ENCODE assay signal across 9 mouse cellular contexts in the genomic region with DNA sequence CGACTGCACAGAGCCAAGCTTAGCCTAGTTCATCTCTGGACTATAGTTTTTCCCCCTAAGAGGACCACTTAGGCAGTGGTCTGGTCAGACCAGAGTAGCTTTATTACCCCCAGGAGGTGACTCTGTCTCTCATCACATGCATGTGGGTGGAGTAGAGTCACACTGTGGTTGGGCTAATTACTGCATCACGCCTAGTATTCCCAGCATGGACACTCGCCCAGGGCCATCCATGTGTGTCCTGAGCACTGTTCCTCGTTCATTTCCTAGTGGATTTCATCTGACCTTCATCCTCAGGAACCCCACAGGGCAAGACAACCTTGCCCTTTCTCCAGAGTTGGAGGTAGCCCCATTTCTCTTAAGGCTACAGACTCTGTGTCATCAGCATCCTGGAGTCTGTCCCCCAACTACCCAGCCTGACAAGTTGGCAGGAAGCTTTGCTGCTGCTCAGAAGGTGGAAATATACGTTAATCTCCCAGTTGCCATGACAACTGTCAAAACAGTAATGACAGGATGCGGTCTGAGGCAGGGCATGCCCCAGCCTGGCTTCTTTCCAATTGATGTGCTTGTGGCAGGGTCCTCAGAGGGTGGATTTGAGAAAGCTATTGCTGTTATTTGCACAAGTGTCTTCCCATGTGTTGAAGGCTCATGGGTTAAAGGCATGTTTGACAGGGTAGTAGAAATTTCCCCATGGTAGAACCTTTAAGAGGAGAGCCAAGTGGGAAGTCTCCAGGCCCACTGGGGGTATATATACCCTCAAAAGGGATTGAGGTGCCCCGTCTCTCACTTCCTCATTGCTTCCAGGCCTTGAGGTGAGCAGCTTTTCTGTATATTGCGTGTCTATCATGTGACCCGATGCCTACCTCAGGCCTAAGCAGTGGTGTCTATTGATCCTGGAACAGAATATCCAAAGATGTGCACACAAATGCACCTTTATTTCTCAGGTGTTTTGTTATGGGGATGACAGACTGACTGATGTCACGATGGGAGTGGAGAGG. TPM values are rescaled to one million over a fixed set of nuclear protein-coding genes. Genes with fewer than 3 reads are reported as not detected.
DNase-seq lines count a peak whose midpoint lies in the region; ATAC-seq and TF ChIP-seq lines count a peak whose summit lies in the region.
"Had no signal": no experiment of that assay in that cellular context is flagged by ENCODE, and none has a peak within 500 bp of the region (broad histone marks: within the 10 kb centered on the region; RNA-seq: fewer than 3 reads in every experiment).

No protein-coding gene starts in this region.

- 0 out of 2 replicates have a peak, but pooled peaks have one; percentile 11 for ATAC-seq in lung, embryonic 14.5 days (ENCODE audit: insufficient read depth)
- ATAC-seq in lung, postnatal 0 days: no peak
- peak; percentile 84 for ATAC-seq in common myeloid progenitor, adult 5-6 weeks (replicated peaks; ENCODE audit: low read depth, poor library complexity, severe bottlenecking)

- TF ChIP-seq EP300 in lung, postnatal 0 days (IDR thresholded peaks at IDR 0.05): no peak

- 54% methylated on average over 10 of the region's 10 CpGs for WGBS in lung, embryonic 14.5 days
- whole genome bisulfite sequencing in lung, postnatal 0 days: 60% methylated on average over 10 of the region's 10 CpGs

- H3K4me2 ChIP-seq in lung, embryonic 14.5 days: no peak overlapping the region
- no peak overlapping the region for H3K4me2 ChIP-seq in lung, postnatal 0 days (replicated peaks; ENCODE audit: low read depth, low read length)

- H3K4me1 ChIP-seq in lung, embryonic 14.5 days (ENCODE audit: insufficient read depth): 0 out of 2 replicates have a peak, but pooled peaks cover 7% of the 10 kb centered on the region
- no peaks in the 10 kb centered on the region for H3K4me1 ChIP-seq in lung, postnatal 0 days (ENCODE audit: insufficient read depth, low read depth, low read length)

- peak; percentile 72 for DNase-seq in lung, embryonic 14.5 days
- no peak for DNase-seq in lung, postnatal 0 days (ENCODE audit: low spot score)
- DNase-seq in lung, postnatal 14 days: peak; percentile 35
- peak; percentile 97 for DNase-seq in thymus, postnatal 0 days (ENCODE audit: low spot score)
- DNase-seq in heart, adult 18-20 months: no peak
- DNase-seq in kidney, adult 8-10 months: no peak
- no peak for DNase-seq in gastrocnemius, postnatal 10 days

- no peaks in the 10 kb centered on the region for H3K36me3 ChIP-seq in lung, embryonic 14.5 days (ENCODE audit: insufficient read depth)
- no peaks in the 10 kb centered on the region for H3K36me3 ChIP-seq in lung, postnatal 0 days (ENCODE audit: insufficient read depth, low read length)

- TF ChIP-seq CTCF in lung, embryonic 14.5 days (IDR thresholded peaks at IDR 0.05; ENCODE audit: low read depth): no peak
- TF ChIP-seq CTCF in lung, postnatal 0 days (IDR thresholded peaks at IDR 0.05): no peak

- no peak overlapping the region for H3K4me3 ChIP-seq in lung, embryonic 14.5 days (ENCODE audit: low read depth, low read length)
- H3K4me3 ChIP-seq in lung, postnatal 0 days (ENCODE audit: low read depth, low read length): no peak overlapping the region
- H3K4me3 ChIP-seq: left cerebral cortex, adult 2 months had no signal

- H3K9ac ChIP-seq in lung, embryonic 14.5 days: no peak overlapping the region
- no peak overlapping the region for H3K9ac ChIP-seq in lung, postnatal 0 days (replicated peaks; ENCODE audit: low read depth)

- H3K27ac ChIP-seq in lung, embryonic 14.5 days (ENCODE audit: low read depth): no peak overlapping the region
- no peak overlapping the region for H3K27ac ChIP-seq in lung, postnatal 0 days (ENCODE audit: low read length)
- H3K27ac ChIP-seq: left cerebral cortex, adult 2 months had no signal

- no peaks in the 10 kb centered on the region for H3K27me3 ChIP-seq in lung, embryonic 14.5 days (ENCODE audit: insufficient read depth, low read length)
- no peaks in the 10 kb centered on the region for H3K27me3 ChIP-seq in lung, postnatal 0 days (replicated peaks; ENCODE audit: insufficient read depth, low read length)

- no peaks in the 10 kb centered on the region for H3K9me3 ChIP-seq in lung, embryonic 14.5 days (ENCODE audit: low read depth, low read length)
- H3K9me3 ChIP-seq in lung, postnatal 0 days (ENCODE audit: low read length): no peaks in the 10 kb centered on the region

RNA-seq across cellular contexts. Expression of gene Sema4d, which starts 20.4 kb away (rescaled TPM):
- polyA plus RNA-seq in lung, embryonic 14.5 days (2014; fragmentation: Nextera tagmentation; extraction: Ambion mirVana): 12.0 and 12.3 TPM in 2 replicates
- polyA plus RNA-seq in lung, postnatal 0 days (2015; fragmentation: Nextera tagmentation; extraction: Ambion mirVana): 4.9 and 5.7 TPM in 2 replicates
- total RNA-seq in common myeloid progenitor, adult 5-6 weeks (2017): 30.5 and 33.0 TPM in 2 replicates
- polyA plus RNA-seq in thymus, postnatal 0 days (2015; fragmentation: Nextera tagmentation; extraction: Ambion mirVana): 55.9 and 58.5 TPM in 2 replicates
- 10 to 100 TPM; 57.5 to 67.5 TPM for total RNA-seq in heart, adult 18-20 months (2021)
- 100 to 1,000 TPM; 125 to 130 TPM for total RNA-seq in gastrocnemius, postnatal 10 days (2021)

RNA-seq across cellular contexts. Expression of gene Gadd45g, which starts 32.6 kb away (rescaled TPM):
- 26.1 and 27.2 TPM in 2 replicates for polyA plus RNA-seq in lung, embryonic 14.5 days (2014; fragmentation: Nextera tagmentation; extraction: Ambion mirVana)
- polyA plus RNA-seq in lung, postnatal 0 days (2015; fragmentation: Nextera tagmentation; extraction: Ambion mirVana): 54.7 and 83.4 TPM in 2 replicates
- 4.5 and 10.1 TPM in 2 replicates for total RNA-seq in common myeloid progenitor, adult 5-6 weeks (2017)
- 14.2 and 16.1 TPM in 2 replicates for polyA plus RNA-seq in thymus, postnatal 0 days (2015; fragmentation: Nextera tagmentation; extraction: Ambion mirVana)
- total RNA-seq in heart, adult 18-20 months (2021): 10 to 100 TPM; 11.7 to 13.8 TPM
- 10 to 100 TPM in 1 of 2 experiments, 1 to 10 TPM in 1; 8.5 to 33.5 TPM for total RNA-seq in gastrocnemius, postnatal 10 days (2021)

Comparison
In these comparisons a context has a peak if more than half of its experiments do, and no peak if none do; other contexts are left out.
1. DNase-seq: peak in lung, embryonic 14.5 days (single experiment), lung, postnatal 14 days (single experiment) and thymus, postnatal 0 days (single experiment); none in lung, postnatal 0 days (single experiment), heart, adult 18-20 months (0 of 2), kidney, adult 8-10 months (0 of 2) and gastrocnemius, postnatal 10 days (single experiment).